Comparison of ENCODE assay signal across 23 mouse cellular contexts in genomic region chr4:152169103-152169502, GRCm38 (mm10). TPM values are rescaled to one million over a fixed set of nuclear protein-coding genes. Genes with fewer than 3 reads are reported as not detected.
"Had no signal": no experiment of that assay in that cellular context is flagged by ENCODE, and none has a peak within 500 bp of the region (broad histone marks: within the 10 kb centered on the region; RNA-seq: fewer than 3 reads in every experiment).

No protein-coding gene starts in this region.

- H3K9ac ChIP-seq: liver, embryonic 15.5 days; liver, postnatal 0 days; lung, embryonic 14.5 days; midbrain, embryonic 12.5 days; neural tube, embryonic 13.5 days; neural tube, embryonic 15.5 days had no signal

- H3K36me3 ChIP-seq: liver, embryonic 15.5 days; midbrain, embryonic 10.5 days; midbrain, embryonic 12.5 days; neural tube, embryonic 13.5 days; neural tube, embryonic 15.5 days had no signal

- H3K9me3 ChIP-seq: liver, embryonic 15.5 days; midbrain, embryonic 12.5 days; neural tube, embryonic 13.5 days; neural tube, embryonic 15.5 days had no signal

- DNase-seq: liver, postnatal 0 days; lung, embryonic 14.5 days; lung, postnatal 10 days; lung, postnatal 4 days; midbrain, embryonic 14.5 days; retina, postnatal 1 day; right cerebral cortex, adult 18-20 months; right cerebral cortex, postnatal 25 days; right cerebral cortex, postnatal 4 days; spleen, adult 18-20 months; thymus, adult 18-20 months; thymus, postnatal 14 days; thymus, postnatal 36 days had no signal

- H3K4me1 ChIP-seq: midbrain, embryonic 10.5 days; midbrain, embryonic 12.5 days; neural tube, embryonic 13.5 days had no signal

- H3K27ac ChIP-seq: liver, embryonic 15.5 days; midbrain, embryonic 10.5 days; midbrain, embryonic 12.5 days; neural tube, embryonic 13.5 days; neural tube, embryonic 15.5 days had no signal

- H3K4me3 ChIP-seq: liver, embryonic 15.5 days; midbrain, embryonic 10.5 days; midbrain, embryonic 12.5 days; myocyte; neural tube, embryonic 13.5 days; neural tube, embryonic 15.5 days had no signal

RNA-seq across cellular contexts. Expression of gene Hes2, which starts 10.4 kb away (rescaled TPM):
- total RNA-seq: megakaryocyte, adult 5-6 weeks had no signal
- polyA plus RNA-seq: liver, embryonic 15.5 days; liver, postnatal 0 days; lung, embryonic 14.5 days; midbrain, embryonic 14.5 days; midbrain, embryonic 16.5 days; myocyte; neural tube, embryonic 15.5 days; thymus, postnatal 0 days had no signal

RNA-seq across cellular contexts. Expression of gene Espn, which starts 16.9 kb away (rescaled TPM):
- polyA plus RNA-seq: midbrain, embryonic 14.5 days had no signal

RNA-seq across cellular contexts. Expression of gene Tnfrsf25, which starts 53.4 kb away (rescaled TPM):
- total RNA-seq: megakaryocyte-erythroid progenitor cell, adult 5-6 weeks had no signal
